14 mouse cellular contexts compared by ENCODE assay signal in genomic region chr6:140051476-140051875, GRCm38 (mm10). TPM values are rescaled to one million over a fixed set of nuclear protein-coding genes. Genes with fewer than 3 reads are reported as not detected.
A peak's percentile ranks its signal among the peaks of the same experiment; 100 is the strongest.
DNase-seq lines count a peak whose midpoint lies in the region; ATAC-seq lines count a peak whose summit lies in the region.
"Had no signal": no experiment of that assay in that cellular context is flagged by ENCODE, and none has a peak within 500 bp of the region (broad histone marks: within the 10 kb centered on the region; RNA-seq: fewer than 3 reads in every experiment).

No protein-coding gene starts in this region.

- no peaks in the 10 kb centered on the region for H3K36me3 ChIP-seq in kidney, embryonic 16.5 days (ENCODE audit: insufficient read depth, low read length)

- H3K9ac ChIP-seq in kidney, embryonic 16.5 days (replicated peaks; ENCODE audit: low read length) = no peak overlapping the region

- 47% methylated on average over 5 of the region's 5 CpGs for WGBS in kidney, embryonic 16.5 days

- H3K4me1 ChIP-seq in kidney, embryonic 16.5 days (ENCODE audit: insufficient read depth, low read length) = 0 out of 2 replicates have a peak, but pooled peaks cover 5% of the 10 kb centered on the region

- peak; percentile 11 for DNase-seq in kidney, adult 9 months
- no peak for DNase-seq in kidney, adult 11 months
- peak; percentile 40 for DNase-seq in gastrocnemius, postnatal 10 days
- DNase-seq in lung, postnatal 36 days = peak; percentile 45
- no peak for DNase-seq in natural killer cell, adult 2 months (ENCODE audit: low spot score in 2 of 2)
- DNase-seq in thymus, adult 18-20 months = no peak
- DNase-seq in frontal cortex, postnatal 14 days (ENCODE audit: low spot score in 2 of 2) = no peak
- DNase-seq: cerebellum, adult 9-11 months had no signal

- H3K27ac ChIP-seq in kidney, embryonic 16.5 days (ENCODE audit: low read length) = no peak overlapping the region; the same call in 1 of the 2 replicates
- H3K27ac ChIP-seq: left cerebral cortex, adult 2 months had no signal

- ATAC-seq in kidney, embryonic 16.5 days (ENCODE audit: low FRiP score, low TSS enrichment) = peak; percentile 67; the same call in 1 of the 2 replicates
- ATAC-seq: hindbrain, embryonic 16.5 days had no signal

- H3K27me3 ChIP-seq in kidney, embryonic 16.5 days (ENCODE audit: insufficient read depth, low read length) = no peaks in the 10 kb centered on the region

- H3K9me3 ChIP-seq in kidney, embryonic 16.5 days (ENCODE audit: low read length) = no peaks in the 10 kb centered on the region

- no peak overlapping the region for H3K4me2 ChIP-seq in kidney, embryonic 16.5 days (replicated peaks; ENCODE audit: low read depth, low read length)

- H3K4me3 ChIP-seq in kidney, embryonic 16.5 days (ENCODE audit: low read length) = no peak overlapping the region
- H3K4me3 ChIP-seq: erythroblast, embryonic 14.5 days; left cerebral cortex, adult 2 months; myocyte had no signal

RNA-seq across cellular contexts. Expression of gene Plcz1, which starts 10.2 kb away (rescaled TPM):
- total RNA-seq in gastrocnemius, postnatal 10 days (2021) = not detected
- 0.06 and 0.13 TPM in 2 replicates for polyA plus RNA-seq in kidney, embryonic 16.5 days (2015; fragmentation: Nextera tagmentation; extraction: Ambion mirVana)
- total RNA-seq: gastrocnemius, postnatal 36 days had no signal
- polyA plus RNA-seq: erythroblast, embryonic 14.5 days; myocyte had no signal

RNA-seq across cellular contexts. Expression of gene Capza3, which starts 10.4 kb away (rescaled TPM):
- not detected for total RNA-seq in gastrocnemius, postnatal 10 days (2021)
- polyA plus RNA-seq in kidney, embryonic 16.5 days (2015; fragmentation: Nextera tagmentation; extraction: Ambion mirVana) = not detected in 2 replicates
- total RNA-seq: gastrocnemius, postnatal 36 days; left cerebral cortex, adult 2 months had no signal
- polyA plus RNA-seq: erythroblast, embryonic 14.5 days; hindbrain, embryonic 16.5 days; myocyte had no signal

Comparison
In these comparisons a context has a peak if more than half of its experiments do, and no peak if none do; other contexts are left out.
1. DNase-seq: peak in kidney, adult 9 months (single experiment), gastrocnemius, postnatal 10 days (single experiment) and lung, postnatal 36 days (single experiment); none in kidney, adult 11 months (single experiment), natural killer cell, adult 2 months (0 of 2), thymus, adult 18-20 months (0 of 2) and frontal cortex, postnatal 14 days (0 of 2).